Mouse (Mus musculus) WW6 (cell line): ENCODE measurements around the gene AU022252.
A peak's percentile ranks its signal among the peaks of the same experiment; 100 is the strongest.
"Not testable (repeated sequence)": the region's sequence is repeated elsewhere in the genome, so short reads cannot be mapped to it uniquely, and the experiment has no call there.

Source experiments
- DNase-seq: peaks from one replicate; pipeline ENCODE4 v3.0.0-alpha.2; 2013; ENCODE audit warnings: low read depth, low spot score

The AU022252 gene

GRCm38 (mm10) chr4:119232410-119233255 lies at the start of gene AU022252, which contains the start of gene P3h1:
Gene AU022252 (minus strand): TSS chr4:119232712.
Gene P3h1 (plus strand): TSS chr4:119232915.
- DNase-seq, result peak; percentile 89

- not testable (repeated sequence) for DNase-seq
These were observed 46.3 kb upstream of the AU022252 start for GRCm38 (mm10) chr4:119278784-119279183.

DNA sequence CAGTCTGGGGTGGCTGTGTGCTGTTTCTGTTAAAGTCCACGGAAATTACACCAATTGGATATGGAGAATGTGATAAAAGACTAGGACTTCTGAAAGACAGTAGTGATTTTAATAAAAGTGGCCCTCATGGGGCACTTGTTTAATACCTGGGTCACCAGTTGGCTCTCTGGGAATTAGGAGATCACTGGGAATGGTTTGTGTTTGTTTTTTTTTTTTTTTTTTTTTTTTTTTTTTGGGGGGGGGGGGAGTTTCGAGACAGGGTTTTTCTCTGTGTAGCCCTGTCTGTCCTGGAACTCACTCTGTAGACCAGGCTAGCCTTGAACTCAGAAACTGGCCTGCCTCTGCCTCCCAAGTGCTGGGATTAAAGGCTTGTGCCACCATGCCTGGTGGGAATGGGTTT lies 43.2 kb upstream of the AU022252 start:
- DNase-seq, result no peak

- DNase-seq, result no peak
These were observed 42.7 kb upstream of the AU022252 start for GRCm38 (mm10) chr4:119275226-119275625.

DNA sequence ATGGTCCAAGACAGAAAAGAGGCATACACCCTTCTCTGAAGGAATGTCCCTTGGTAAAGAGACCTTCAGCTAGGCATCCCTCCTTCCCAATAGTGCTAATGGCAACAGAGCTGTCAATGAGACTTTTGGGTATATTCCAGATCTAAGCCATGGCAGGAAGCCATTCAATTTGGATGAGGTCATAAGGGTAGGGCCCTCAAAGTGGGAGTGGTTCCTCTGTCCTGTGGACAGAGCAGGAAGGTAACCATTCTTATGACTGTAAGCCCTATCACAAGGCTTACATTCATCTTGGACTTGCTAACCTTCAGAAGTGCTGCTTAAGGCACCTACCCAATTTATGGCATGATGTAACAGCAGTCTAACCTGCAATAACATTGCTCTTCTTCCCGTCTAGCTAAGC lies 42.1 kb upstream of the AU022252 start:
- no peak for DNase-seq

- DNase-seq, result no peak
These were observed 34.1 kb upstream of the AU022252 start for GRCm38 (mm10) chr4:119266606-119267005.

DNA sequence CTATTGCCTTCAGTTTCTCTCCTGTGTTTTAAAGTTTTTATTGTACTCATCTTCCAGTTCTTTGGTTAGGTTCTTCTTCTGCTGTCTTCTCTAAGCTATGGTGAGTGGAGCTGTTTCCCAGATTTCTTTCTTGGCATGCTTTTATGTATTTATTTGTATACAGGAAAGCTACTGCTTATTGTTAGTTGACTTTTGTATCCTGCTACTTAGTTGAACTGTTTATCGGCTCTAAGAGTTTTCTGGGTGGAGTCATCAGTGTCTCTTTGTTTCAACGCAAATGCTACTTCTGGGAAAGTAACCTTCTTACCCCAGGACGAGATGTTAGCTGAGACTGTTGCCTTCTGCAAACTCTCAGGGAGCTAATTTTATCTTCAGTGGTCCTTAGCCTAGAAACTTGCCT lies 30.9 kb upstream of the AU022252 start:
- DNase-seq, result no peak

DNA sequence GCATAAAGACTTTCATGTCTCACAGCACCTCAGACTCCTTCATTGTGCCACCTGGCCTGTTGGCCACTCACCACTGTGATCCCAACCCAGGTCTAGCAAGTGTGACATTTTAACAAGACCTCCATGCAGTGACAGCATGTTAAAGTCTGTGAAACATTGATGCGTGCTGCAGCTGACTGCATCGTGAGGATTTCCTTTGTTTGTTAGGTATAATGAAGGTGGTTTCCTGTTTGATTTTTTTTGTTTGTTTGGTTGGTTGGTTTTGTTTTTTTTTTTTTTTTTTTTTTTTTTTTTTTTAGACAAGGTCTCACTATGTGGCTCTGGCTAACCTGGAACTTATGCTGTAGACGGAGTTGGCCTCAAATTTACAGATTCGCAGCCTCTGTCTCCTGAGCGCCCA lies 30.0 kb upstream of the AU022252 start:
- no peak for DNase-seq

DNA sequence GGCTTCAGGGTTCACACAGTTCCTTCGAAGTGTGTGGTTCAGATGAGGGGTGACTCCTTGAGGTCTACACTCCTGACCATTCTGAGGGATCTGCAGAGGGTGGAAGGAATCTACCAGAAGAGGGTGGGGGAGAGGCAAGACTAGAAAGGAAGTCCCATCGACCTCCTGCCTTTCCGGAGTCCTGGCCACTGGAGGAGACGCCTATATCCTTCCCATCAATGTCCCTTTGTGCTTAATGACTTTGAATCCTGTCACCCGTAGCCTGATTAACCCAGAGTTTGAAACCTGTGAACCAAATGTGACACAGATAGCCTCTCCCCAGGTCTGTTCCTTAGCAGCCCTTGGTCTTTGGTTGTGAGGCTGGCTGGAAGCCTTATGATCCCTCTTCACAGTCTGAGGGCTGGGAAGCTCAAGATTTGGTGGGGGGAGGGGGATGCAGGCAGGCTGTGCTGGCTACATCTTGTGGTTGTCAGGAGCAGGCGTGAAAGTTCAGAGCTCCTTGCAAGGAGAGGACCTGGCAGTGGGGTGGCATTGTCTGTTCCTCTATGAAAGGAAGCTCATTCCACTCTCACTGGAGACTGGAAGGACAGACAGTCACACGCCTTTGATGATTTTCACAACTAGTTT lies 28.7 kb upstream of the AU022252 start:
- DNase-seq, result no peak

DNA sequence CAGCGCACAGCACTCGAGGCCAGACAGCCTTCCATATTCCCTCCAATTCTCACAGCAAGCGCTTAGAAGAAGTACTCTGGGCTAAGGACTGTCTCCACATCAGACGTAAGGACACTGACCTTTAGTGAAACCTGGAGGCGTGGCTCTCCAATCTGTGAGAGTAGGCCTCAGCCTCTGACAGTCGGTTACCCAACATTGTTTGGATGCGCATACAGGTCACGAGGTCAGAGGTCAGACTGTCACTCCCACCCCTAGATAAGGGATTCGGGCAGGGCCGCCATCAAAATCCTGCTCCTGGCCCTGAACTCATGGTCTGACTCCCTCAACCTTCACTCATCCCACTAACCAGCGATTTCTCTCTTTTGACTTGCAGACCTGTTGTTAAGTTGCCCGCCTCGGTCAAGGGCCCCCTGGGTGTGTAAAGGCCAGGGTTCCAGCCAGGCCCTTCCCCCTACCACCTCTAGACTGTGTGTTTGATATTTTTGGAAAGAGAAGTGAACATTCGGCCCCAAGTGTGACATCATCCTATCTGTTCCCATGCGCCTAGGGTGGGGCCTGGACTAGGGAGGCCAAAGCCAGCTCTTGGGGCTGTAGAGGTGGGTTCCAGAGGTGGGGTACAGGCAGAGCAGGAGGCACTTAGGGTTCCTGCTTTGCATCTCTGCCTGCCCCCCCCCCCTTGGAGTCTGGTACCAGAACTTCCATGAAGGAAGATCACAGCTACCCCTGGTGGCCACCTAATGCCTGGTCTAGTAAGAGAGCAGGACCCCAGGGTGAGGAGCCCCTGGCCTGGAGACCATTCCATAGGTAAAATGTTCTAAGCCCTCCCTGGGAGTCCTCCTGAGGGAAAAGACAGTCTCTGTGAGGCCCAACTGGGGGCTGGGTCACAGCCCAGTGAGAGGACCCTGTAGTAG lies 27.1 kb upstream of the AU022252 start:
- no peak for DNase-seq

DNA sequence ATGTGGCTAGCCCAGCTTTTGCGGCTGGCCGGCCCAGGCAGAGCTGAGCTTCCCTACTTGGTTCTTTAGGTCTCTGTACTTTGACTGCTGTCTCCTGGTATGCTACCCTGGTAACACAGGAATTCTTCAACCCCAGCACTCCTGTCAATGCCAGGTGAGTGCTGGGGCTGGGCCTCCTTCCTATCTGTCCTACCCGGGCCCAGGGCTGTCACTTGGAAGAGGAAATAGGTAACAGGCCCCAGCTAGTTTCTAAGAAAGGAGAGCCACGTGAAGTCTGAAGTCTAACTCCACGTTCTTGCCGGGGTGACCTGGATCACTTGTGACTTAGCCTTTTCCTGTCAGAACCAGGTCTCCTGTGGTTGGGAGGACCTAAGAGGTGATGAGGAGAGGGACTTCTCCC lies 24.6 kb upstream of the AU022252 start:
- DNase-seq, result no peak

DNA sequence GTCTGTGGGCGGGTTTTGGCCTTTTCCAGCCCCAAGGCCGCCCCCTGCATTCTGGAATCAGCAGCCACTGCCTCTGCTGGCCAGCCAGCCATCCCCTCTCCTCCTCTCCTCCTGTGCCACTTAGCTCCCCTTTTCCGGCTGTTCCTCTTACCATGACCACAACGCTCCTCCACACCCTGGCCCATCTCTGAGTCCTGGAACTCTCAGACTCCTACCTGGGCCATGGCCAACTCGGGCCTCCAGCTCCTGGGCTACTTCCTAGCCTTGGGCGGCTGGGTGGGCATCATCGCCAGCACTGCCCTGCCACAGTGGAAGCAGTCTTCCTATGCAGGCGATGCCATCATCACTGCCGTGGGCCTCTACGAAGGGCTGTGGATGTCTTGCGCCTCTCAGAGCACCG lies 22.8 kb upstream of the AU022252 start, which contains the start of gene Cldn19:
Gene Cldn19, plus strand, starts transcription at position 64 of the 400 bp plus-strand sequence.
- no peak for DNase-seq

DNA sequence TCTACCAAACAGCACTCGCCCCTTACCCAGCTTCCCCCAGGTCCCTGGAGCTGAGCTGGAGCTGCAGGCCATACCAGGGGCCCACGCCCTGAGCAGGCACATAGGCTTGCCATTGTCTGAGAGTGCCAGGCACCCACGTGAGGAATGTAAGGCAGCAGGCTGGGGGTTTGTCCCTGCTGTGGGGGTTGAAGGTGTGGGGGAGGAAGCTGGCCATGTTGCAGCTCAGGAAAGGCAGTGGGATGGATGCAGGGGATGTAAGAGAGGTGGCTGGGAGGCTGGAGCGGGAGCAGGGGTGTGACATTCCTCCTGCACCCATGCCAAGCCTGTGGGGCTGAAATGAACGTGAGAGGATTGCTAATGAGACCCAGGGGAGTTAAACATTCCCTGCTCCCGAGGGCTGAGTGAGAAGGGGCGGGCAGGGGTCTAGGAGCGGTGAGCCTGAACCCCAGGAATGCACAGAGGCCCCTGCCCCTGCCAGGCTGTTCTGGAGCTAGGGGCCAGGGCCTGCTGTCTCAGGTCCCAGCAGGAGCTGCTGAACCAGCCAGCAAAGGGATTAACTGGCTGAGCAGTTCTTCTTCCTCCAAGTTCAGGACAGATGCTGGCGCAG lies 21.6 kb upstream of the AU022252 start:
- no peak for DNase-seq

DNA sequence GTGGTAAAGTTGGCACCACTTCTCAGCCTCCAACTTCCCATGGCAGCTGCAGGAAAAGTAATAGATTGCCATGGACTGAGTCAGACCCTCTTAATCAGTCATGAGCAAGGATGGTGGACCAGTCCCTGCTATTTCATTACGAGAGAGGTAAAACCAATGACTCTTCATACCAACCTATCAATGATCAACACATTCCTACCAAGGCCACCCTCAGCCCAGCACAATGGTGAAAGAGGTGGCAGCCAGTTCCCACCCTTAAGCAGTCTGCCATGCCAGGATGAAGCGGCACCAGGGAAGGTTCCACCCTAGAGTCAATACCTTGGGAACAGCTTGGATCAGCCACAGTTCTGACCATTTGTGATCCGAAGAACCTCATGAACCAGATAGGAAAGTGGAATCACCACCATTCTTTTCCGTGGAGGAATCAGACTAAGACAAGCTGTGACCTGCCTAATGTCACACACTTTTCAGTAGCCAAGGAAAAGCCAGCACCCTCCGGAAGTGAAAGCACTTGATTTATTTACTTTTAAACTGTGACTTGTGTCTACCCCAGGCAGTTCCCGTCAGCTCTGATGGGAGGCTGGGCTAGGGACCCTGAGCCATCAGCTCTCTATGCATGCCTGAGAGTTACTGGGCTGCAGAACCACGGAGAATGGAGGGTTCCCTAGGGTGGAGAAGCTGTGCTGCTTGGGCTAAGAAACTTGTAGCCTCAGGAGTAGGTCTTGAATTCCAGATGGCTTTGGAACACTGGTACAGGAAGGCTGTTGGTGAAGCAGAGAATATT lies 19.7 kb upstream of the AU022252 start:
- DNase-seq, result no peak

- no peak for DNase-seq
These were observed 16.0 kb upstream of the AU022252 start for GRCm38 (mm10) chr4:119248407-119248965.

DNA sequence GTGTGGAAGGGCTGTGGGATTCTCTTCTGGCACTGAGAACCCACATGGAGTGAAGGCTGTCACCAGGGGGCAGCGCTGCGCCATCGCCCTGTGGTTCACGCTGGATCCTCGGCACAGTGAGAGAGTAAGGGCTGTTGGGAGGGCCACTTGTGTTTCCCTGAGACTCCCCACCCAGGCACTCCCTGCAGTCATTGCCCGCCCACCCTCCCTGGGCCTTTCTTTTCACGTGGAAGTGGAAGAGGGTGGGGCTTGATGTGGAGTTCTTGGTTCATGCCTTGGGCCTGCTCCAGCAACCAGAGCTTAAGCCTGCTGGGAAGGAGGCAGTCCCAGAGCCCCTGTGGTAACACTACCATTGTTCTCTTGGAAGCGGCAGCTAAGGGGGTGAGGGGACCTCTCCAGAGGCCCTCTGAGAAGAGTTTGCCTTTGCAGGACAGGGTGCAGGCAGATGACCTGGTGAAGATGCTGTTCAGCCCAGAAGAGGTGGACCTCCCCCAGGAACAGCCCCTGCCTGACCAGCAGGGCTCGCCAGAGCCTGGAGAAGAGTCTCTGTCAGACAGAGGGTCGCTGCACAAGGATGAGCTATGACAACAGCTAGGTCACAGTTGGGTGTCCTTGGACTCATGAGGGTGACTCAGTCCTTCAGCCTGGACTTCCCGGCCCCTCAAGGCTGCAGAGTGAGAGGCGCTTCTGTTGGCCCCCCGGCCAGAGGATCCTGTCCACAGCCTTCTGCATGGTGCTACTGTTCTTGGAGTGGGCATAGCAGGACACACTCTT lies 15.1 kb upstream of the AU022252 start:
- DNase-seq, result peak; percentile 67

DNA sequence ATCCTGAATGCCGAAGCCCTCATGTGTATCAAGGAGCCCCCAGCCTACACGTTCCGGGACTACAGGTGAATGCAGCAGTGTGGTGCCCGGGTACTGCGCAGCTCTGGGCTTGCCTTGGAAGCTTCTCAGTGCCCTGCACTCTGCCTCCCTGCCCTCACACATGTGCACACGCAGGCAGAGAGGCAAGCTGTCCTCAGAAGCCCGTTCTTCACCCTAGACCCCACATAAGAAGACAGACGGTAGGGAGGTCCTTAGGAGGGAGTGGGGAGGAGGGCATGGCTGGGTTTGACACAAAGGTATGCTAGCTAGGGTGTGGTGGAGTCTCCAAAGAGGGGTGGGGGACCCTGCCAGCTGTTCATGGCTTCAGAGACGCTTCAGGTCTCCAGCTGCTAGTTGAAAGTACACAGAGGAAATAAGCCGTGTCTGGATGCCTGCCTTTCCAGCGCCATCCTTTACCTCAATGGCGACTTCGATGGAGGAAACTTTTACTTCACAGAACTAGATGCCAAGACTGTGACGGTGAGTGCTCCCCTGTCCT lies 14.2 kb upstream of the AU022252 start:
- no peak for DNase-seq

- no peak for DNase-seq
These were observed 13.4 kb upstream of the AU022252 start for GRCm38 (mm10) chr4:119245961-119246360.

DNA sequence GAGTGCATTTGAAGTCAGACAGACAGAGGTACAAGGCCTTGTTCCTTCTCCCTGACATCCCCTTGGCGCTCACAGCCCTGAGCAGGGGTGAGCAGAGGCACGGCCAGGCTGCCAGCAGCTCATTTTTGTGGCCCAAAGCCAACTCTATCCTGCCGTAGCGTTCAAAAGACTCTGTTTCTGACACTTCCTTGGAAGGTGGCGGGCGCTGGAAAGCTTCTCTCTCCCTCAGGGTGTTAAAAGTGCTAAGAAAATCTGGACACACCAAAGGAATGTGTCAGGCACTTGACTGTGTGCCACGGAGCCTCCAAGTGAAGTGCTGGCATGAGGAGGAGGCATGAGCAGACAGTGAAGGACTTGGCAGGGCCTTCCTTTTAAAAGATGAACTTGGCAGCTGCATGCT lies 13.0 kb upstream of the AU022252 start:
- DNase-seq, result no peak
